ENCODE assay signal across 8 mouse cellular contexts in genomic region chr14:31337947-31338346, GRCm38 (mm10). TPM values are rescaled to one million over a fixed set of nuclear protein-coding genes. Genes with fewer than 3 reads are reported as not detected.
DNase-seq lines count a peak whose midpoint lies in the region; ATAC-seq and TF ChIP-seq lines count a peak whose summit lies in the region.

No protein-coding gene starts in this region.

- intact Hi-C loops in gastrocnemius, adult 2 months (cut with DNase I): loop anchor here (5.0 kb wide), 1 partner anchor 86 kb away; the partner anchor contains the start of genes Bap1 and Phf7

- no peak for TF ChIP-seq EP300 in liver, embryonic 14.5 days (IDR thresholded peaks at IDR 0.05; ENCODE audit: low read depth)

- no peak for ATAC-seq in forebrain, embryonic 15.5 days (replicated peaks)
- ATAC-seq in liver, embryonic 14.5 days (ENCODE audit: insufficient read depth): no peak

- peaks cover 24% of the 10 kb centered on the region for H3K4me1 ChIP-seq in forebrain, embryonic 15.5 days
- peaks cover 6 to 10% of the 10 kb centered on the region in 2 experiments for H3K4me1 ChIP-seq in liver, embryonic 14.5 days (replicated peaks; ENCODE audit: control insufficient read depth in 2 of 2, insufficient read depth in 2 of 2, low read length in 1 of 2)

- DNase-seq in gastrocnemius, adult 2 months: no peak
- no peak for DNase-seq in gastrocnemius, adult 8-10 months (ENCODE audit: low spot score in 2 of 2)
- peak; percentile 36 for DNase-seq in 416B (ENCODE audit: low read depth)
- no peak for DNase-seq in liver, embryonic 14.5 days (ENCODE audit: low read depth in 3 of 3, low spot score in 3 of 3)
- DNase-seq in cerebellum, adult 18-20 months: no peak
- no peak for DNase-seq in thymus, postnatal 4 days
- DNase-seq in thymus, postnatal 36 days: no peak

- H3K27ac ChIP-seq in gastrocnemius, adult 2 months: peak overlapping the region; percentile 99; the same call in 1 of the 2 replicates
- no peak overlapping the region for H3K27ac ChIP-seq in forebrain, embryonic 15.5 days (replicated peaks)
- H3K27ac ChIP-seq in liver, embryonic 14.5 days: no peak overlapping the region

- H3K9ac ChIP-seq in forebrain, embryonic 15.5 days (replicated peaks): 0 out of 2 replicates have a peak overlapping the region, but pooled peaks have one; percentile 24
- peak overlapping the region; percentile 41 for H3K9ac ChIP-seq in liver, embryonic 14.5 days (replicated peaks)

- TF ChIP-seq CTCF in gastrocnemius, adult 2 months (IDR thresholded peaks at IDR 0.05): no peak
- TF ChIP-seq CTCF in liver, embryonic 14.5 days (IDR thresholded peaks at IDR 0.05; ENCODE audit: low read depth): no peak

- H3K36me3 ChIP-seq in forebrain, embryonic 15.5 days: peaks cover 7% of the 10 kb centered on the region
- peaks cover 5% of the 10 kb centered on the region for H3K36me3 ChIP-seq in liver, embryonic 14.5 days (replicated peaks; ENCODE audit: control insufficient read depth, insufficient read depth, low read depth)

- H3K27me3 ChIP-seq in forebrain, embryonic 15.5 days: no peaks in the 10 kb centered on the region
- H3K27me3 ChIP-seq in liver, embryonic 14.5 days (ENCODE audit: control insufficient read depth, insufficient read depth, low read length): no peaks in the 10 kb centered on the region

- no peaks in the 10 kb centered on the region for H3K9me3 ChIP-seq in forebrain, embryonic 15.5 days
- no peaks in the 10 kb centered on the region for H3K9me3 ChIP-seq in liver, embryonic 14.5 days (ENCODE audit: control insufficient read depth, low read length)

- peak overlapping the region; percentile 59 for H3K4me2 ChIP-seq in forebrain, embryonic 15.5 days (replicated peaks)
- peak overlapping the region; percentile 96 for H3K4me2 ChIP-seq in liver, embryonic 14.5 days (ENCODE audit: low read depth)

- peak overlapping the region; percentile 94 for H3K4me3 ChIP-seq in gastrocnemius, adult 2 months
- peak overlapping the region; percentile 98; the same call in 1 of the 2 replicates for H3K4me3 ChIP-seq in forebrain, embryonic 15.5 days
- H3K4me3 ChIP-seq in liver, embryonic 14.5 days (ENCODE audit: insufficient read depth in 1 of 2, low read depth in 2 of 2, low read length in 2 of 2): peak overlapping the region; percentile 44 to 94; a peak in 3 of 4 replicates

RNA-seq across cellular contexts. Expression of gene Capn7, which starts 1.5 kb away (rescaled TPM):
- total RNA-seq in gastrocnemius, adult 2 months (2021): 10 to 100 TPM; 29.4 to 33.6 TPM
- 10 to 100 TPM; 27.0 to 33.1 (median 30.5) TPM for total RNA-seq in gastrocnemius, adult 8-10 months (2022)
- polyA plus RNA-seq in forebrain, embryonic 15.5 days (2015; fragmentation: Nextera tagmentation; extraction: Ambion mirVana): 61.3 and 66.1 TPM in 2 replicates
- 10.5 and 13.7 TPM in 2 replicates for polyA plus RNA-seq in liver, embryonic 14.5 days (2012; rRNA removed)
- polyA plus RNA-seq in liver, embryonic 14.5 days (2014; fragmentation: Nextera tagmentation; extraction: Ambion mirVana): 17.7 and 21.8 TPM in 2 replicates

RNA-seq across cellular contexts. Expression of gene Dnah1, which starts 14.3 kb away (rescaled TPM):
- total RNA-seq in gastrocnemius, adult 2 months (2021): under 1 TPM; 0.03 to 0.08 TPM
- under 1 TPM in 2 of 4 experiments, not detected in 2; 0.05 to 0.11 TPM for total RNA-seq in gastrocnemius, adult 8-10 months (2022)
- 3.2 and 3.9 TPM in 2 replicates for polyA plus RNA-seq in forebrain, embryonic 15.5 days (2015; fragmentation: Nextera tagmentation; extraction: Ambion mirVana)
- polyA plus RNA-seq in liver, embryonic 14.5 days (2012; rRNA removed): 0.11 and 0.13 TPM in 2 replicates
- polyA plus RNA-seq in liver, embryonic 14.5 days (2014; fragmentation: Nextera tagmentation; extraction: Ambion mirVana): 0.14 and 0.27 TPM in 2 replicates
